Mouse (Mus musculus) liver, embryonic 14.5 days (tissue): ENCODE data around the gene Jmjd1c. TPM values are rescaled to one million over a fixed set of nuclear protein-coding genes. Genes with fewer than 3 reads are reported as not detected.

Source experiments
- ATAC-seq: fragments of 200-750 bp; cut with Nextera tagmentation; 2 replicates; pipeline ENCODE4 v1.8.0; 2017; ENCODE audit warnings: moderate number of reproducible peaks, mild to moderate bottlenecking, moderate library complexity; ENCODE audit not compliant: insufficient read depth
- DNase-seq, 3 experiments: peaks; one replicate each; pipeline ENCODE4 v3.0.0-alpha.2; 2012 to 2013; ENCODE audit warnings: low read depth in 3 of 3, low spot score in 3 of 3
- H3K27ac ChIP-seq: fragments of 300-500 bp; sonication (generic); 2 replicates; pipeline ENCODE4 v1.5.1; 2014; ENCODE audit warnings: moderate library complexity, mild to moderate bottlenecking, control low read depth, inconsistent platforms
- H3K27me3 ChIP-seq: fragments of 300-500 bp; sonication (generic); 2 replicates; pipeline ENCODE4 v1.6.1; 2014; ENCODE audit warnings: mild to moderate bottlenecking, low read length, moderate library complexity; ENCODE audit not compliant: control insufficient read depth, insufficient read depth
- H3K36me3 ChIP-seq: fragments of 300-500 bp; sonication (generic); replicated peaks from 2 replicates; pipeline ENCODE4 v1.6.1; 2014; ENCODE audit warnings: low read depth; ENCODE audit not compliant: control insufficient read depth, insufficient read depth
- H3K4me1 ChIP-seq, 2 experiments: fragments of 200-500 bp in 1 of 2; fragments of 300-500 bp in 1 of 2; sonication (generic) in 1 of 2; replicated peaks; 2 replicates each; pipeline ENCODE4 v1.6.1; 2012 to 2014; ENCODE audit warnings: antibody characterized with exemption in 1 of 2, inconsistent platforms in 1 of 2, low read length in 1 of 2; ENCODE audit not compliant: control insufficient read depth in 2 of 2, insufficient read depth in 2 of 2
- H3K4me2 ChIP-seq: fragments of 300-500 bp; sonication (generic); 2 replicates; pipeline ENCODE4 v1.6.1; 2014; ENCODE audit warnings: low read depth, mild to moderate bottlenecking, control low read depth, moderate library complexity
- H3K4me3 ChIP-seq, 2 experiments: fragments of 200-500 bp in 1 of 2; fragments of 300-500 bp in 1 of 2; sonication (generic) in 1 of 2; 2 replicates each; pipeline ENCODE4 v1.5.1; 2012 to 2014; ENCODE audit warnings: low read depth in 2 of 2, low read length in 2 of 2, mild to moderate bottlenecking in 2 of 2, control low read depth in 1 of 2, inconsistent platforms in 1 of 2, moderate library complexity in 1 of 2; ENCODE audit not compliant: insufficient read depth in 1 of 2
- H3K9ac ChIP-seq: fragments of 300-500 bp; sonication (generic); replicated peaks from 2 replicates; pipeline ENCODE4 v1.6.1; 2014; ENCODE audit warnings: mild to moderate bottlenecking, control low read depth, moderate library complexity
- H3K9me3 ChIP-seq: fragments of 300-500 bp; sonication (generic); 2 replicates; pipeline ENCODE4 v1.6.1; 2016; ENCODE audit warnings: low read length, mixed read lengths; ENCODE audit not compliant: control insufficient read depth
- CTCF ChIP-seq: IDR thresholded peaks from 2 replicates; pipeline ENCODE4 v1.5.1; 2016; ENCODE audit warnings: antibody characterized with exemption, low read depth, control low read depth
- EP300 ChIP-seq: IDR thresholded peaks from 2 replicates; pipeline ENCODE4 v1.6.1; 2016; ENCODE audit warnings: antibody characterized with exemption, low read depth
- WGBS: fragments of 180-500 bp; shearing (Covaris S2); extraction: QIAGEN DNeasy Blood & Tissue Kit; methylation state at CpG from one replicate; pipeline ENCODE4 v1.1.7; 2014; ENCODE audit not compliant: insufficient replicate concordance; 5-methylcytosine and 5-hydroxymethylcytosine counted together
- polyA plus RNA-seq, 2 experiments: library from polyadenylated mRNA; depleted of rRNA in 1 of 2; stranded (reverse) in 1 of 2; unstranded in 1 of 2; fragments of >200 nt; fragmentation: Nextera tagmentation in 1 of 2; extraction: Ambion mirVana in 1 of 2; gene quantifications; 2 replicates each; pipeline versions ENCODE4 v1.2.1 to v1.2.3; 2012 to 2014

Gene Jmjd1c
- polyA plus RNA-seq, 2 experiments: 6.5 to 8.7 TPM

GRCm38 (mm10) chr10:67220251-67220650 lies 124.3 kb downstream of the Jmjd1c start:
- ATAC-seq: no peak
- H3K27ac ChIP-seq: no peak overlapping the region

GRCm38 (mm10) chr10:67221284-67221683 lies 125.4 kb downstream of the Jmjd1c start:
- Histone ChIP-seq H3K4me1 (no peaks in the 10 kb centered on the region), H3K9me3 (no peaks in the 10 kb centered on the region), H3K27ac (no peak overlapping the region), H3K27me3 (no peaks in the 10 kb centered on the region), H3K4me2 (no peak overlapping the region), H3K4me3 (no peak overlapping the region), H3K36me3 (peaks cover 43% of the 10 kb centered on the region), H3K9ac (no peak overlapping the region)
- WGBS: 40% methylated on average over 5 of the region's 5 CpGs
- TF ChIP-seq CTCF (no peak), EP300 (no peak)
- ATAC-seq: no peak
- DNase-seq: no peak

More at GRCm38 (mm10) chr10:67220251-67220650, 124.3 kb downstream of the Jmjd1c start:
- Histone ChIP-seq H3K9ac (no peak overlapping the region), H3K4me2 (no peak overlapping the region), H3K27me3 (no peaks in the 10 kb centered on the region), H3K4me3 (no peak overlapping the region), H3K4me1 (no peaks in the 10 kb centered on the region), H3K9me3 (no peaks in the 10 kb centered on the region), H3K36me3 (peaks cover 34% of the 10 kb centered on the region)
- DNase-seq: no peak
- WGBS: 72% methylated on average over 4 of the region's 4 CpGs
- TF ChIP-seq EP300 (no peak), CTCF (no peak)

GRCm38 (mm10) chr10:67223942-67224341 lies 128.0 kb downstream of the Jmjd1c start:
- no peak for DNase-seq
- no peak overlapping the region for H3K4me2 ChIP-seq
- no peaks in the 10 kb centered on the region for H3K27me3 ChIP-seq
- H3K36me3 ChIP-seq: peaks cover 39% of the 10 kb centered on the region
- no peaks in the 10 kb centered on the region for H3K4me1 ChIP-seq
- H3K4me3 ChIP-seq: no peak overlapping the region
- no peak for ATAC-seq
- no peak for TF ChIP-seq CTCF
- TF ChIP-seq EP300: no peak
- WGBS: 60% methylated on average over 3 of the region's 4 CpGs
- no peak overlapping the region for H3K27ac ChIP-seq
- H3K9ac ChIP-seq: no peak overlapping the region
- H3K9me3 ChIP-seq: no peaks in the 10 kb centered on the region

DNA sequence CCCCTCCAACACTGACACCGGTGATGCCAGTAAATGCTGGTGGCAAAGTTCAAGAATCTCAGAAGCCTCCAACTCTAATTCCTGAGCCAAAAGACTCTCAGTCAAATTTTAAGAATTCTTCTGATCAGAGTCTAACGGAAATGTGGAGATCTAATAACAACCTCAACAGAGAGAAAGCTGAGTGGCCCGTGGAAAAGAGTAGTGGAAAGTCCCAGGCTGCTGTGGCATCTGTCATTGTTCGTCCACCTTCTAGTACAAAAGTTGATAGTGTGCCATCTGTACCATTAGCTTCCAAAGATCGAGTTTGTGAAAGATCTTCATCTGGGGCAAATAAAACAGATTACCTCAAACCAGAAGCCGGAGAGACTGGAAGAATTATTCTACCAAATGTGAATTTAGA lies 129.6 kb downstream of the Jmjd1c start:
- ATAC-seq: no peak
- Histone ChIP-seq H3K4me1 (no peaks in the 10 kb centered on the region), H3K4me2 (no peak overlapping the region), H3K27ac (no peak overlapping the region), H3K9me3 (no peaks in the 10 kb centered on the region), H3K27me3 (no peaks in the 10 kb centered on the region), H3K4me3 (no peak overlapping the region), H3K9ac (no peak overlapping the region), H3K36me3 (peaks cover 27% of the 10 kb centered on the region)
- WGBS: 69% methylated on average over 6 of the region's 6 CpGs
- DNase-seq: no peak
- TF ChIP-seq EP300: no peak
- TF ChIP-seq CTCF: no peak

GRCm38 (mm10) chr10:67226109-67226508 lies 130.2 kb downstream of the Jmjd1c start:
- WGBS: 47% methylated on average over 7 of the region's 7 CpGs
- Histone ChIP-seq H3K4me3 (no peak overlapping the region), H3K4me1 (no peaks in the 10 kb centered on the region), H3K27ac (no peak overlapping the region), H3K9ac (no peak overlapping the region), H3K27me3 (no peaks in the 10 kb centered on the region), H3K36me3 (peaks cover 25% of the 10 kb centered on the region), H3K9me3 (no peaks in the 10 kb centered on the region), H3K4me2 (no peak overlapping the region)
- TF ChIP-seq EP300 (no peak), CTCF (no peak)
- ATAC-seq: no peak; the same call in 1 of the 2 replicates
- DNase-seq: peak in 1 of 3 experiments; percentile 13
